Mouse (Mus musculus): ENCODE data around the gene Mus81. TPM values are rescaled to one million over a fixed set of nuclear protein-coding genes. Genes with fewer than 3 reads are reported as not detected.
"Not testable (repeated sequence)": the region's sequence is repeated elsewhere in the genome, so short reads cannot be mapped to it uniquely, and the experiment has no call there.

Mus81 gene
- polyA plus RNA-seq, 1 experiment from 2014 or later, result 12.4 TPM

DNA sequence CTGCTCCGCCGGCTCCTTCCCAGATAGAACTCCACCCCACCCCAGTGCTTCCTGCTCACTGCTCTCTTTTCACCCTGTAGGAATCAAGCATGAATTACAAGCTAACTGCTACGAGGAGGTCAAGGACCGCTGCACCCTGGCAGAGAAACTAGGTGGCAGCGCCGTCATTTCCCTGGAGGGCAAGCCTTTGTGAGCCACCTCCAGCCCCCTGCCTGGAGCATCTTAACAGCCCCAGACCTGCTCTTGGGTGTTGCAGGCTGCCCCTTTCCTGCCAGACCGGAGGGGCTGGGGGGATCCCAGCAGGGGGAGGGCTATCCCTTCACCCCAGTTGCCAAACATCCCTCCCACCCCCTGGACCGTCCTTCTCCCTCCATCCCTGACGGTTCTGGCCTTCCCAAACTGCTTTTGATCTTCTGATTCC is 5.1 kb upstream of the Mus81 start:
- H3K4me2 ChIP-seq (replicated peaks; ENCODE audit: low read depth); H3K4me1 ChIP-seq (replicated peaks; ENCODE audit: control insufficient read depth, insufficient read depth, low read length); H3K4me3 ChIP-seq (ENCODE audit: low read depth, low read length); H3K9me3 ChIP-seq (ENCODE audit: control insufficient read depth); H3K9ac ChIP-seq (ENCODE audit: low read depth, low read length); ATAC-seq; H3K27me3 ChIP-seq (replicated peaks; ENCODE audit: control insufficient read depth, insufficient read depth, low read length): not testable (repeated sequence)
- peak; percentile 53 for TF ChIP-seq CTCF (IDR thresholded peaks at IDR 0.05; ENCODE audit: low read depth)
- 49% methylated on average over 9 of the region's 9 CpGs for WGBS
- Histone ChIP-seq H3K27ac (ENCODE audit: low read depth, low read length) (peak overlapping the region; percentile 57), H3K36me3 (ENCODE audit: control insufficient read depth, insufficient read depth) (peaks cover 54% of the 10 kb centered on the region)

- TF ChIP-seq CTCF (IDR thresholded peaks at IDR 0.05; ENCODE audit: low read depth), result no peak
- ATAC-seq, result no peak
- 82% methylated on average over 4 of the region's 4 CpGs for WGBS
- Histone ChIP-seq H3K36me3 (ENCODE audit: control insufficient read depth, insufficient read depth) (peaks cover 47% of the 10 kb centered on the region), H3K9me3 (ENCODE audit: control insufficient read depth) (no peaks in the 10 kb centered on the region), H3K4me2 (replicated peaks; ENCODE audit: low read depth) (no peak overlapping the region; the same call in 1 of the 2 replicates), H3K27me3 (replicated peaks; ENCODE audit: control insufficient read depth, insufficient read depth, low read length) (no peaks in the 10 kb centered on the region), H3K27ac (ENCODE audit: low read depth, low read length) (0 out of 2 replicates have a peak overlapping the region, but pooled peaks have one; percentile 57), H3K9ac (ENCODE audit: low read depth, low read length) (no peak overlapping the region), H3K4me1 (replicated peaks; ENCODE audit: control insufficient read depth, insufficient read depth, low read length) (0 out of 2 replicates have a peak, but pooled peaks cover 2% of the 10 kb centered on the region), H3K4me3 (ENCODE audit: low read depth, low read length) (no peak overlapping the region)
Measured at GRCm38 (mm10) chr19:5492641-5493040, 4.4 kb upstream of the Mus81 start.

- peak overlapping the region; percentile 80 for H3K4me2 ChIP-seq (replicated peaks; ENCODE audit: low read depth)
- peak overlapping the region; percentile 87 for H3K9ac ChIP-seq (ENCODE audit: low read depth, low read length)
- H3K9me3 ChIP-seq (ENCODE audit: control insufficient read depth), result no peaks in the 10 kb centered on the region
- under 1% methylated on average over 56 of the region's 59 CpGs for WGBS
- 0 out of 2 replicates have a peak, but pooled peaks cover 2% of the 10 kb centered on the region for H3K4me1 ChIP-seq (replicated peaks; ENCODE audit: control insufficient read depth, insufficient read depth, low read length)
- peak overlapping the region; percentile 93 for H3K4me3 ChIP-seq (ENCODE audit: low read depth, low read length)
- peak; percentile 28 for ATAC-seq
- H3K27ac ChIP-seq (ENCODE audit: low read depth, low read length), result peak overlapping the region; percentile 97
- no peak for TF ChIP-seq CTCF (IDR thresholded peaks at IDR 0.05; ENCODE audit: low read depth)
- no peaks in the 10 kb centered on the region for H3K27me3 ChIP-seq (replicated peaks; ENCODE audit: control insufficient read depth, insufficient read depth, low read length)
- peaks cover 37% of the 10 kb centered on the region for H3K36me3 ChIP-seq (ENCODE audit: control insufficient read depth, insufficient read depth)
Measured at GRCm38 (mm10) chr19:5490898-5491708, 2.9 kb upstream of the Mus81 start.

DNA sequence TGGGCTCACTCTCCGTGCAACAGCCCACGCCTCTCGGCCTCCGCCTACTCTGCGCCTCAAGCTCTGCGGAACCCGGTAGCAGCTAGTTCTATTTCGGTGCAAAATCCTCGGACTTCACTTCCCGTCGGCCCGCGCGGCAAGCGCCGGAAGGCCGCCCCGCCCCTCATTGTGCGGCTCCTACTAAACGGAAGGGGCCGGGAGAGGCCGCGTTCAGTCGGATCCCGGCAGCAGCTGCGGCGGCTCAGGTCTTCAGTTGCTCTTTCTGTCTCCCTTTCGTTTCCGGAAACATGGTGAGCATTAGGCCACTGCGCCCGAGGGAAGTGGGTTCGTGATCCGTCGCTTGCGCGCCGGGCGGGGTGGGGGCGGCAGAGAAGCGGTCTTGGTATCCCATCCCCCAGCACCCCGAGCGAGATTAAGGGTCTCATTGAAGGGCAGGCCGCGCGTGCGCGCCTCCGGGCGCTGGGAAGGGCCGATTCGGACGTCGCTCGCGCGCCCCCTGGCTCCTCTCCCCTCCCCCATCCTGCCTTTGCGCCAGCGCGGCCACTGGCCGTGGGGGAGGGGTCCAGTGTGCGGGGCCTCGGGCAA is 2.2 kb upstream of the Mus81 start, which contains the start of gene Cfl1:
TSS of gene Cfl1 (plus strand) at position 143 of the 585 bp plus-strand sequence.
- ATAC-seq, result peak; percentile 51
- TF ChIP-seq CTCF (IDR thresholded peaks at IDR 0.05; ENCODE audit: low read depth), result peak; percentile 43
- Histone ChIP-seq H3K27me3 (replicated peaks; ENCODE audit: control insufficient read depth, insufficient read depth, low read length) (no peaks in the 10 kb centered on the region), H3K4me1 (replicated peaks; ENCODE audit: control insufficient read depth, insufficient read depth, low read length) (0 out of 2 replicates have a peak, but pooled peaks cover 2% of the 10 kb centered on the region), H3K4me3 (ENCODE audit: low read depth, low read length) (peak within 1 kb of the TSS; percentile 93), H3K4me2 (replicated peaks; ENCODE audit: low read depth) (peak within 1 kb of the TSS; percentile 80), H3K27ac (ENCODE audit: low read depth, low read length) (peak within 1 kb of the TSS; percentile 97), H3K9me3 (ENCODE audit: control insufficient read depth) (no peaks in the 10 kb centered on the region), H3K36me3 (ENCODE audit: control insufficient read depth, insufficient read depth) (peaks cover 36% of the 10 kb centered on the region), H3K9ac (ENCODE audit: low read depth, low read length) (peak within 1 kb of the TSS; percentile 87)
- under 1% methylated on average over 62 of the region's 62 CpGs for WGBS

GRCm38 (mm10) chr19:5489721-5490120 is 1.5 kb upstream of the Mus81 start:
- WGBS, result 39% methylated on average over 10 of the region's 10 CpGs
- not testable (repeated sequence) for H3K9me3 ChIP-seq (ENCODE audit: control insufficient read depth); H3K9ac ChIP-seq (ENCODE audit: low read depth, low read length); ATAC-seq; H3K4me1 ChIP-seq (replicated peaks; ENCODE audit: control insufficient read depth, insufficient read depth, low read length); H3K27me3 ChIP-seq (replicated peaks; ENCODE audit: control insufficient read depth, insufficient read depth, low read length)
- H3K4me2 ChIP-seq (replicated peaks; ENCODE audit: low read depth), result peak overlapping the region; percentile 80
- H3K36me3 ChIP-seq (ENCODE audit: control insufficient read depth, insufficient read depth), result peaks cover 39% of the 10 kb centered on the region
- H3K27ac ChIP-seq (ENCODE audit: low read depth, low read length), result peak overlapping the region; percentile 89; the same call in 1 of the 2 replicates
- peak overlapping the region; percentile 93 for H3K4me3 ChIP-seq (ENCODE audit: low read depth, low read length)

GRCm38 (mm10) chr19:5488878-5489571 is 823 bp upstream of the Mus81 start:
- H3K27ac ChIP-seq (ENCODE audit: low read depth, low read length), result peak overlapping the region; percentile 89
- H3K4me2 ChIP-seq (replicated peaks; ENCODE audit: low read depth), result peak overlapping the region; percentile 80
- 0 out of 2 replicates have a peak, but pooled peaks cover 2% of the 10 kb centered on the region for H3K4me1 ChIP-seq (replicated peaks; ENCODE audit: control insufficient read depth, insufficient read depth, low read length)
- no peak overlapping the region for H3K9ac ChIP-seq (ENCODE audit: low read depth, low read length)
- no peaks in the 10 kb centered on the region for H3K9me3 ChIP-seq (ENCODE audit: control insufficient read depth)
- TF ChIP-seq CTCF (IDR thresholded peaks at IDR 0.05; ENCODE audit: low read depth), result peak; percentile 43
- no peaks in the 10 kb centered on the region for H3K27me3 ChIP-seq (replicated peaks; ENCODE audit: control insufficient read depth, insufficient read depth, low read length)
- WGBS, result under 1% methylated on average over 26 of the region's 26 CpGs
- ATAC-seq, result peak; percentile 69
- peaks cover 39% of the 10 kb centered on the region for H3K36me3 ChIP-seq (ENCODE audit: control insufficient read depth, insufficient read depth)
- H3K4me3 ChIP-seq (ENCODE audit: low read depth, low read length), result peak overlapping the region; percentile 44
